Mouse (Mus musculus): ENCODE results near the gene Nrp2. TPM values are rescaled to one million over a fixed set of nuclear protein-coding genes. Genes with fewer than 3 reads are reported as not detected.

Nrp2 gene
- total and polyA plus RNA-seq, 3 experiments: not detected

GRCm38 (mm10) chr1:62754066-62754835 is 51.2 kb downstream of the Nrp2 start:
- Histone ChIP-seq H3K9me3 (replicated peaks; ENCODE audit: insufficient read depth, low read length) (no peaks in the 10 kb centered on the region), H3K36me3 (ENCODE audit: control insufficient read depth in 1 of 2, insufficient read depth in 2 of 2, low read length in 2 of 2) (no peaks in the 10 kb centered on the region)
- no peak for TF ChIP-seq SIN3A (IDR thresholded peaks at IDR 0.05; ENCODE audit: low read length)
- no peak for TF ChIP-seq EP300 (IDR thresholded peaks at IDR 0.05; ENCODE audit: low read depth in 1 of 2, low read length in 2 of 2)
- no peak for TF ChIP-seq ETS1 (IDR thresholded peaks at IDR 0.05; ENCODE audit: low read depth, low read length)
- TF ChIP-seq GATA1 (IDR thresholded peaks at IDR 0.05; ENCODE audit: low read depth, low read length): no peak
- TF ChIP-seq RCOR1 (IDR thresholded peaks at IDR 0.05; ENCODE audit: low read depth, low read length): no peak
- no peak for TF ChIP-seq BHLHE40 (IDR thresholded peaks at IDR 0.05; ENCODE audit: borderline replicate concordance, low read depth, low read length)
- TF ChIP-seq MYC (IDR thresholded peaks at IDR 0.05; ENCODE audit: low read depth, low read length): no peak
- no peak for TF ChIP-seq UBTF (IDR thresholded peaks at IDR 0.05; ENCODE audit: borderline replicate concordance, insufficient read depth, low read depth, low read length)
- no peak for TF ChIP-seq MYB (IDR thresholded peaks at IDR 0.05; ENCODE audit: low read depth, low read length)
- no peak for TF ChIP-seq USF2 (IDR thresholded peaks at IDR 0.05; ENCODE audit: borderline replicate concordance in 1 of 2, insufficient read depth in 1 of 2, low read depth in 1 of 2, low read length in 2 of 2)
- TF ChIP-seq POLR2AphosphoS5 (IDR thresholded peaks at IDR 0.05; ENCODE audit: borderline replicate concordance, low read depth, low read length): no peak
- TF ChIP-seq RAD21 (IDR thresholded peaks at IDR 0.05; ENCODE audit: low read depth, low read length): no peak
- TF ChIP-seq POLR2A (IDR thresholded peaks at IDR 0.05; ENCODE audit: control insufficient read depth in 1 of 2, insufficient read depth in 1 of 2, low read depth in 1 of 2, low read length in 2 of 2, poor library complexity in 1 of 2): no peak
- no peak for TF ChIP-seq E2F4 (IDR thresholded peaks at IDR 0.05; ENCODE audit: borderline replicate concordance, low read depth, low read length)
- no peak for TF ChIP-seq TBP (IDR thresholded peaks at IDR 0.05; ENCODE audit: low read depth, low read length)
- TF ChIP-seq JUND (IDR thresholded peaks at IDR 0.05; ENCODE audit: low read depth, low read length): no peak

GRCm38 (mm10) chr1:62760086-62760485 is 57.0 kb downstream of the Nrp2 start:
- H3K4me1 ChIP-seq (ENCODE audit: control insufficient read depth in 1 of 2, insufficient read depth in 2 of 2, low read length in 2 of 2): no peaks in the 10 kb centered on the region
- no peak overlapping the region for H3K27ac ChIP-seq (ENCODE audit: control insufficient read depth, low read depth, low read length)
- H3K4me3 ChIP-seq (ENCODE audit: control insufficient read depth in 1 of 2, insufficient read depth in 1 of 2, low read depth in 2 of 2, low read length in 2 of 2): no peak overlapping the region
- no peaks in the 10 kb centered on the region for H3K36me3 ChIP-seq (ENCODE audit: control insufficient read depth in 1 of 2, insufficient read depth in 2 of 2, low read length in 2 of 2)
- no peaks in the 10 kb centered on the region for H3K79me2 ChIP-seq (ENCODE audit: control insufficient read depth, insufficient read depth, low read length, poor library complexity)
- no peak overlapping the region for H3K9ac ChIP-seq (ENCODE audit: control insufficient read depth, low read depth, low read length, poor library complexity, severe bottlenecking)
- TF ChIP-seq CHD1 (IDR thresholded peaks at IDR 0.05; ENCODE audit: low read depth, low read length): no peak
- no peak for TF ChIP-seq TAL1 (IDR thresholded peaks at IDR 0.05; ENCODE audit: low read length)
- no peak for TF ChIP-seq CTCF (IDR thresholded peaks at IDR 0.05 in 2 of 3, conservative IDR thresholded peaks at IDR 0.05 in 1 of 3; ENCODE audit: control insufficient read depth in 1 of 3, insufficient read depth in 1 of 3, low read depth in 2 of 3, low read length in 3 of 3, poor library complexity in 1 of 3, severe bottlenecking in 1 of 3)
- no peak for TF ChIP-seq POLR2AphosphoS2 (IDR thresholded peaks at IDR 0.05; ENCODE audit: low read length)
- TF ChIP-seq MYC (IDR thresholded peaks at IDR 0.05; ENCODE audit: low read depth, low read length): no peak
- no peaks in the 10 kb centered on the region for H3K27me3 ChIP-seq (ENCODE audit: control insufficient read depth in 1 of 2, insufficient read depth in 2 of 2, low read length in 2 of 2)
- no peaks in the 10 kb centered on the region for H3K9me3 ChIP-seq (replicated peaks; ENCODE audit: insufficient read depth, low read length)
- no peak for DNase-seq (ENCODE audit: low read depth, low spot score)

More at GRCm38 (mm10) chr1:62754066-62754835, 51.2 kb downstream of the Nrp2 start:
- no peak overlapping the region for H3K9ac ChIP-seq (ENCODE audit: control insufficient read depth, low read depth, low read length, poor library complexity, severe bottlenecking)
- H3K4me1 ChIP-seq (ENCODE audit: control insufficient read depth in 1 of 2, insufficient read depth in 2 of 2, low read length in 2 of 2): no peaks in the 10 kb centered on the region
- no peaks in the 10 kb centered on the region for H3K27me3 ChIP-seq (ENCODE audit: control insufficient read depth in 1 of 2, insufficient read depth in 2 of 2, low read length in 2 of 2)
- no peak overlapping the region for H3K27ac ChIP-seq (ENCODE audit: control insufficient read depth, low read depth, low read length)
- H3K4me3 ChIP-seq (ENCODE audit: control insufficient read depth in 1 of 2, insufficient read depth in 1 of 2, low read depth in 2 of 2, low read length in 2 of 2): no peak overlapping the region
- no peak for DNase-seq (ENCODE audit: low read depth, low spot score)
- no peaks in the 10 kb centered on the region for H3K79me2 ChIP-seq (ENCODE audit: control insufficient read depth, insufficient read depth, low read length, poor library complexity)
